20 mouse cellular contexts compared by ENCODE assay signal in genomic region chr5:122617718-122618117, GRCm38 (mm10). TPM values are rescaled to one million over a fixed set of nuclear protein-coding genes. Genes with fewer than 3 reads are reported as not detected.
A peak's percentile ranks its signal among the peaks of the same experiment; 100 is the strongest.
DNase-seq lines count a peak whose midpoint lies in the region; ATAC-seq and TF ChIP-seq lines count a peak whose summit lies in the region.
"Had no signal": no experiment of that assay in that cellular context is flagged by ENCODE, and none has a peak within 500 bp of the region (broad histone marks: within the 10 kb centered on the region; RNA-seq: fewer than 3 reads in every experiment).

No protein-coding gene starts in this region.

- H3K4me2 ChIP-seq in heart, embryonic 13.5 days: no peak overlapping the region
- no peak overlapping the region for H3K4me2 ChIP-seq in hindbrain, postnatal 0 days (ENCODE audit: low read depth, low read length)
- H3K4me2 ChIP-seq: midbrain, embryonic 12.5 days; stomach, embryonic 15.5 days had no signal

- H3K4me3 ChIP-seq in heart, embryonic 13.5 days: no peak overlapping the region
- no peak overlapping the region for H3K4me3 ChIP-seq in hindbrain, postnatal 0 days (ENCODE audit: low read length)
- H3K4me3 ChIP-seq: midbrain, embryonic 12.5 days; stomach, embryonic 15.5 days had no signal

- H3K4me1 ChIP-seq in heart, embryonic 13.5 days: peaks cover 71% of the 10 kb centered on the region
- peaks cover 5% of the 10 kb centered on the region; the same call in 1 of the 2 replicates for H3K4me1 ChIP-seq in hindbrain, postnatal 0 days (ENCODE audit: insufficient read depth, low read length)

- peak; percentile 92 for DNase-seq in heart, adult 11 months
- DNase-seq in heart, postnatal 36 days: no peak
- peak; percentile 48 for DNase-seq in layer of hippocampus, adult 9-11 months
- no peak for DNase-seq in layer of hippocampus, postnatal 10 days (ENCODE audit: low spot score in 2 of 2)
- no peak for DNase-seq in cerebellum, adult 11 months
- no peak for DNase-seq in hindbrain, postnatal 0 days (ENCODE audit: low spot score)
- DNase-seq: adrenal gland, postnatal 36 days; cerebellum, adult 2 months; cerebellum, postnatal 36 days; gastrocnemius, postnatal 14 days; kidney, adult 8-10 months; kidney, postnatal 36 days; liver; liver, postnatal 0 days; lung, postnatal 10 days; retina, postnatal 1 day; thymus, adult 2 months had no signal

- no peak for TF ChIP-seq CTCF in hindbrain, postnatal 0 days (IDR thresholded peaks at IDR 0.05; ENCODE audit: low read depth)

- H3K27ac ChIP-seq in heart, embryonic 13.5 days (replicated peaks): peak overlapping the region; percentile 55
- no peak overlapping the region for H3K27ac ChIP-seq in hindbrain, postnatal 0 days
- H3K27ac ChIP-seq: midbrain, embryonic 12.5 days; stomach, embryonic 15.5 days had no signal

- 0 out of 2 replicates have a peak overlapping the region, but pooled peaks have one; percentile 21 for H3K9ac ChIP-seq in heart, embryonic 13.5 days
- H3K9ac ChIP-seq in hindbrain, postnatal 0 days (replicated peaks; ENCODE audit: low read length): no peak overlapping the region
- H3K9ac ChIP-seq: liver, postnatal 0 days; midbrain, embryonic 12.5 days; stomach, embryonic 15.5 days had no signal

- no peaks in the 10 kb centered on the region for H3K36me3 ChIP-seq in heart, embryonic 13.5 days
- H3K36me3 ChIP-seq in hindbrain, postnatal 0 days (ENCODE audit: insufficient read depth, low read length): no peaks in the 10 kb centered on the region
- H3K36me3 ChIP-seq: midbrain, embryonic 12.5 days; stomach, embryonic 15.5 days had no signal

- WGBS in heart, embryonic 13.5 days: 52% methylated on average over 5 of the region's 5 CpGs
- 78% methylated on average over 5 of the region's 5 CpGs for WGBS in hindbrain, postnatal 0 days

- ATAC-seq in heart, embryonic 13.5 days (ENCODE audit: extremely low read depth, insufficient number of reproducible peaks, low FRiP score, low TSS enrichment): no peak
- ATAC-seq in hindbrain, postnatal 0 days: no peak
- ATAC-seq: liver, postnatal 0 days had no signal

- intact Hi-C loops in heart, postnatal 36 days (cut with DNase I): loop anchor here (2.0 kb wide), 1 partner anchor 57 kb away; no protein-coding TSS in a partner anchor

- no peaks in the 10 kb centered on the region for H3K9me3 ChIP-seq in heart, embryonic 13.5 days
- H3K9me3 ChIP-seq in hindbrain, postnatal 0 days (ENCODE audit: low read length): no peaks in the 10 kb centered on the region
- H3K9me3 ChIP-seq: midbrain, embryonic 12.5 days; stomach, embryonic 15.5 days had no signal

- no peaks in the 10 kb centered on the region for H3K27me3 ChIP-seq in heart, embryonic 13.5 days (replicated peaks)
- no peaks in the 10 kb centered on the region for H3K27me3 ChIP-seq in hindbrain, postnatal 0 days (ENCODE audit: insufficient read depth, low read length)
- H3K27me3 ChIP-seq: midbrain, embryonic 12.5 days; stomach, embryonic 15.5 days had no signal

RNA-seq across cellular contexts. Expression of gene Ift81, which starts 3.4 kb away (rescaled TPM):
- 10 to 100 TPM; 66.7 to 71.1 TPM for total RNA-seq in heart, postnatal 36 days (2021)
- 10 to 100 TPM; 28.7 to 29.9 TPM for total RNA-seq in layer of hippocampus, postnatal 10 days (2021)
- polyA plus RNA-seq in heart, embryonic 13.5 days (2015; fragmentation: Nextera tagmentation; extraction: Ambion mirVana): 23.8 and 30.7 TPM in 2 replicates
- 21.3 and 32.3 TPM in 2 replicates for total RNA-seq in hindbrain, postnatal 0 days (2014; rRNA removed)
- polyA plus RNA-seq in hindbrain, postnatal 0 days (2015; fragmentation: Nextera tagmentation; extraction: Ambion mirVana): 66.3 and 66.5 TPM in 2 replicates

RNA-seq across cellular contexts. Expression of gene P2rx7, which starts 26.0 kb away (rescaled TPM):
- 1 to 10 TPM; 4.4 TPM for total RNA-seq in heart, postnatal 36 days (2021)
- total RNA-seq in layer of hippocampus, postnatal 10 days (2021): 1 to 10 TPM; 8.6 to 8.9 TPM
- 1.3 and 1.6 TPM in 2 replicates for polyA plus RNA-seq in heart, embryonic 13.5 days (2015; fragmentation: Nextera tagmentation; extraction: Ambion mirVana)
- total RNA-seq in hindbrain, postnatal 0 days (2014; rRNA removed): 13.5 and 16.2 TPM in 2 replicates
- 7.1 and 7.3 TPM in 2 replicates for polyA plus RNA-seq in hindbrain, postnatal 0 days (2015; fragmentation: Nextera tagmentation; extraction: Ambion mirVana)

Comparison
In these comparisons a context has a peak if more than half of its experiments do, and no peak if none do; other contexts are left out.
1. DNase-seq: peak in heart, adult 11 months (single experiment) and layer of hippocampus, adult 9-11 months (single experiment); none in heart, postnatal 36 days (0 of 2), layer of hippocampus, postnatal 10 days (0 of 2), cerebellum, adult 11 months (single experiment) and hindbrain, postnatal 0 days (single experiment).